Mouse (Mus musculus) E14TG2a.4 (cell line): ENCODE results near the gene Hnrnpa0.

Experiments used
- CTCF ChIP-seq: conservative IDR thresholded peaks from 2 replicates; pipeline ENCODE4 v1.5.1; 2014; ENCODE audit warnings: low read length
- POU5F1 ChIP-seq: IDR thresholded peaks from 2 replicates; pipeline ENCODE4 v1.6.1; 2014; ENCODE audit warnings: low read length, borderline replicate concordance

DNA sequence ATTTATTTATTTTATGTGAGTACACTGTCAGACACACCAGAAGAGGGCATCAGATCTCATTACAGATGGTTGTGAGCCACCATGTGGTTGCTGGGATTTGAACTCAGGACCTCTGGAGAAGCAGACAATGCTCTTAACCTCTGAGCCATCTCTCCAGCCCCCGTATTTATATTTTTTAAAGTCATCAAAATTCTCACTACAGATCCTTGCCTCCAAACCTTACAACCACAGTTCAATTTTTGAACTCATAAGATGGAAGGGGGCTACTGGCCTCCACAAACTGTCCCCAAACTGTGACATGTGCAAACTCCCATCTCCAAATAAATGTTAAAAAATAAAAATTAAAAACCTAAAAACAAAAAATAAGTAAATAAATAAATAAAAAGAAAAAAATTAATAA, 19.4 kb upstream of the Hnrnpa0 start:
- TF ChIP-seq CTCF (no peak), POU5F1 (no peak)
